Comparison of ENCODE assay signal across 8 mouse cellular contexts in the genomic region with DNA sequence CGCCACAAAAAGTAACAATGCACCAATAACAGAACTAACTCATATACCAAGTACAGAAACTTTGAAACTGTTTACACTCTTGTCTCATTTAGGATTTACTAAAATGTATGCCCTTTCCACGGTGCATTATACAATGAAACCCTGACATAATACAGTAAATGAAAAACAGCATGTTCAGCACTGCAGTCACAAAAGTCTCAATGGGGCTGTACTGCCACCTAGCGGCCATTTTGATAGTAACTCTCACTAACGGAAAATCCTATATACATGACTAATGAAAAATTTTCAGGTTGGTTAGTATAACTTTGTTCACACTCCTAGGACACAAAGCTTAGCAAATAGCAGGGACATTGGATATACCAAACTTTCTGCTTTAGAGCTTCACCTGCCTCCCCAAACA. TPM values are rescaled to one million over a fixed set of nuclear protein-coding genes. Genes with fewer than 3 reads are reported as not detected.
DNase-seq lines count a peak whose midpoint lies in the region; ATAC-seq and TF ChIP-seq lines count a peak whose summit lies in the region.

No protein-coding gene starts in this region.

- peaks cover 9% of the 10 kb centered on the region; the same call in 1 of the 2 replicates for H3K4me1 ChIP-seq in kidney, adult 2 months (ENCODE audit: control insufficient read depth, insufficient read depth, low read length)
- H3K4me1 ChIP-seq in kidney, embryonic 16.5 days (ENCODE audit: insufficient read depth, low read length) = peaks cover 7% of the 10 kb centered on the region; the same call in 1 of the 2 replicates
- H3K4me1 ChIP-seq in midbrain, embryonic 14.5 days (ENCODE audit: control insufficient read depth, insufficient read depth, low read length) = no peaks in the 10 kb centered on the region

- TF ChIP-seq CTCF in kidney, adult 2 months (conservative IDR thresholded peaks at IDR 0.05; ENCODE audit: insufficient read depth, insufficient read length, low read depth, low read length) = peak; percentile 62

- no peaks in the 10 kb centered on the region for H3K9me3 ChIP-seq in kidney, embryonic 16.5 days (ENCODE audit: low read length)
- H3K9me3 ChIP-seq in midbrain, embryonic 14.5 days (ENCODE audit: control insufficient read depth, low read length) = no peaks in the 10 kb centered on the region

- no peaks in the 10 kb centered on the region for H3K36me3 ChIP-seq in kidney, adult 2 months (ENCODE audit: control insufficient read depth, insufficient read depth, low read length)
- no peaks in the 10 kb centered on the region for H3K36me3 ChIP-seq in kidney, embryonic 16.5 days (ENCODE audit: insufficient read depth, low read length)
- H3K36me3 ChIP-seq in midbrain, embryonic 14.5 days (ENCODE audit: control insufficient read depth, insufficient read depth, low read length) = no peaks in the 10 kb centered on the region

- TF ChIP-seq POLR2A in kidney, adult 2 months (IDR thresholded peaks at IDR 0.05; ENCODE audit: low read depth, low read length) = no peak

- no peak overlapping the region for H3K4me3 ChIP-seq in kidney, adult 2 months (ENCODE audit: insufficient read depth, low read depth, low read length)
- H3K4me3 ChIP-seq in kidney, embryonic 16.5 days (ENCODE audit: low read length) = no peak overlapping the region
- no peak overlapping the region for H3K4me3 ChIP-seq in midbrain, embryonic 14.5 days (replicated peaks; ENCODE audit: low read depth, low read length)

- DNase-seq in kidney, adult 2 months = peak; percentile 75
- peak; percentile 85 for DNase-seq in embryo, embryonic 10 days (ENCODE audit: low spot score)
- peak; percentile 31 for DNase-seq in left cerebral cortex, adult 11 months (ENCODE audit: low spot score)
- peak; percentile 95 for DNase-seq in midbrain, embryonic 14.5 days
- peak; percentile 37 to 65 for DNase-seq in spleen, postnatal 36 days (ENCODE audit: low spot score in 2 of 2)

- H3K4me2 ChIP-seq in kidney, embryonic 16.5 days (replicated peaks; ENCODE audit: low read depth, low read length) = no peak overlapping the region
- no peak overlapping the region for H3K4me2 ChIP-seq in midbrain, embryonic 14.5 days (ENCODE audit: low read length)

- 23% methylated on average over 4 of the region's 4 CpGs for WGBS in kidney, adult 2 months
- WGBS in kidney, embryonic 16.5 days = 25% methylated on average over 4 of the region's 4 CpGs
- 25% methylated on average over 4 of the region's 4 CpGs for WGBS in midbrain, embryonic 14.5 days

- ATAC-seq in kidney, embryonic 16.5 days (ENCODE audit: low FRiP score, low TSS enrichment) = no peak
- peak; percentile 36 for ATAC-seq in activated CD4-positive, CD25-positive, alpha-beta regulatory T cell, adult 4 months
- ATAC-seq in granulocyte monocyte progenitor cell, adult 5-6 weeks (replicated peaks; ENCODE audit: poor library complexity, severe bottlenecking) = peak; percentile 47
- ATAC-seq in midbrain, embryonic 14.5 days (ENCODE audit: low FRiP score, low TSS enrichment) = peak; percentile 28; the same call in 1 of the 2 replicates

- no peak overlapping the region for H3K9ac ChIP-seq in kidney, embryonic 16.5 days (replicated peaks; ENCODE audit: low read length)
- H3K9ac ChIP-seq in midbrain, embryonic 14.5 days (replicated peaks; ENCODE audit: low read length) = no peak overlapping the region

- no peak overlapping the region for H3K27ac ChIP-seq in kidney, adult 2 months (ENCODE audit: insufficient read depth, low read depth, low read length)
- no peak overlapping the region for H3K27ac ChIP-seq in kidney, embryonic 16.5 days (ENCODE audit: low read length)
- no peak overlapping the region for H3K27ac ChIP-seq in midbrain, embryonic 14.5 days (replicated peaks; ENCODE audit: low read depth, low read length)

- H3K27me3 ChIP-seq in kidney, adult 2 months (replicated peaks; ENCODE audit: control insufficient read depth, insufficient read depth, low read length) = no peaks in the 10 kb centered on the region
- H3K27me3 ChIP-seq in kidney, embryonic 16.5 days (ENCODE audit: insufficient read depth, low read length) = no peaks in the 10 kb centered on the region
- no peaks in the 10 kb centered on the region for H3K27me3 ChIP-seq in midbrain, embryonic 14.5 days (ENCODE audit: control insufficient read depth, insufficient read depth, low read length)

RNA-seq across cellular contexts. Expression of a gene that starts 4.5 kb away (rescaled TPM):
- 2.7 and 2.8 TPM in 2 replicates for polyA plus RNA-seq in kidney, adult 2 months (2012; rRNA removed)
- polyA plus RNA-seq in kidney, embryonic 16.5 days (2015; fragmentation: Nextera tagmentation; extraction: Ambion mirVana) = 12.9 and 15.2 TPM in 2 replicates
- polyA plus RNA-seq in activated CD4-positive, CD25-positive, alpha-beta regulatory T cell, adult 4 months (2017; shearing (Covaris generic)) = 10 to 100 TPM; 18.3 to 23.2 TPM
- total RNA-seq in granulocyte monocyte progenitor cell, adult 5-6 weeks (2014; fragmentation: Nextera tagmentation) = 34.6 and 39.2 TPM in 2 replicates
- 48.0 and 55.6 TPM in 2 replicates for total RNA-seq in granulocyte monocyte progenitor cell, adult 5-6 weeks (2017)
- 14.7 and 17.3 TPM in 2 replicates for polyA plus RNA-seq in midbrain, embryonic 14.5 days (2014; fragmentation: Nextera tagmentation; extraction: Ambion mirVana)

RNA-seq across cellular contexts. Expression of a gene that starts 7.8 kb away (rescaled TPM):
- 12.0 and 21.6 TPM in 2 replicates for polyA plus RNA-seq in kidney, adult 2 months (2012; rRNA removed)
- 22.0 and 23.4 TPM in 2 replicates for polyA plus RNA-seq in kidney, embryonic 16.5 days (2015; fragmentation: Nextera tagmentation; extraction: Ambion mirVana)
- under 1 TPM; 0.28 to 0.63 TPM for polyA plus RNA-seq in activated CD4-positive, CD25-positive, alpha-beta regulatory T cell, adult 4 months (2017; shearing (Covaris generic))
- not detected in 2 replicates for total RNA-seq in granulocyte monocyte progenitor cell, adult 5-6 weeks (2014; fragmentation: Nextera tagmentation)
- not detected in 2 replicates for total RNA-seq in granulocyte monocyte progenitor cell, adult 5-6 weeks (2017)
- 2.4 and 3.3 TPM in 2 replicates for polyA plus RNA-seq in midbrain, embryonic 14.5 days (2014; fragmentation: Nextera tagmentation; extraction: Ambion mirVana)

Comparison
In these comparisons a context has a peak if more than half of its experiments do, and no peak if none do; other contexts are left out.
1. DNase-seq: peak in every context shown above with its lines; median percentile 95 in midbrain, embryonic 14.5 days; 85 in embryo, embryonic 10 days; 75 in kidney, adult 2 months; 51 in spleen, postnatal 36 days; 31 in left cerebral cortex, adult 11 months.